Mouse (Mus musculus) retina, adult 2 months (tissue): Measurements from ENCODE around the gene Lyg2.

ENCODE experiments used
- DNase-seq: peaks from one replicate; pipeline ENCODE4 v3.0.0-alpha.2; 2012; ENCODE audit warnings: low read depth, low spot score

The Lyg2 gene

DNA sequence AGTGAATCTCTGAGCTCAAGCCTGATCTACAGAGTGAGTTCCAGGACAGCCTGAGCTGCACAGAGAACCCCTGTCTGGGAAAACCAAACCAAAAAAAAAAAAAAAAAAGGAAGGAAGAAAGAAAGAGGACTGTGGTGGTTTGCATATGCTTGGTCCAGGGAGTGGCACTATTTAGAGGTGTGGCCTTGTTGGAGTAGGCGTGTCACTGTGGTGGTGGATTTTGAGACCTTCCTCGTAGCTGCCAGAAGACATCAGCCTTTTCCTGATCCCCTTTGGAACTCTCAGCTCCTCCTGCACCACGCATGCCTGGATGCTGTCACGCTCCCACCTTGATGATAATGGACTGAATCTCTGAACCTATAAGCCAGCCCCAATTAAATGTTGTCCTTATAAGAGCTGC, 32.9 kb downstream of the Lyg2 start:
- no peak for DNase-seq

DNA sequence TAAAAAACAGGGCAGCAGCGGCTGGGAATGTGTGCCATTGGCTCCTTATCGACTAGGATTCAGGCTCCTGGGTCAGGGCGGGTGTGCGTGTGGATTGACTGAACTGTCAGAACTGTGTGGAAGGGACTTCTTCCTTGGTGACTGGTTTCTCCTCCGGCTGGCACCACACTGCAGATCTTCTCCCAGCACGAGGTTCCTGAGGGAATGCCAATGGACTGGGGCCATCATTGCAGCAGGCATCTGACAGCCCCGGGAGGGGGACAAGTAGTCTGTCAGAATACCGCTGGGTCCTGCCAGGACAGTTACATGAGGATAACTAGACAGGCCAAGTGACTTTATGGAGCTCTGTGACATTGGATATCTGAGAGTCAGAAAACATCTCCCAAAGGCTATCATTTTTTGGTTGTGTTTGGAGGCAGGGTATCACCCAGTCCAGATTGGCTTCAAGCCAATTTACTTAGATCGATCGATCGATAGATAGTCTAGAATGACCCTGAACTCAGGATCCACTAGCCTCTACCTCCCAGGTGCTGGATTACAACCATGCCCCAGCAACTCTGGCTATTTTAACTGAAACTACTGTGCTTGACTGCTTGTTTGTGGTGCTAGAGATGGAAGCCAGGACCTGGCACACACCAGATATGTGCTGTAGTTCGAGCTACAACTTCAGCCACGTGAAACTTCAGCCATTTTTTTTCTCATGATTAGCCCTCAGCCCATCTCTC, 38.4 kb downstream of the Lyg2 start:
- no peak for DNase-seq

DNA sequence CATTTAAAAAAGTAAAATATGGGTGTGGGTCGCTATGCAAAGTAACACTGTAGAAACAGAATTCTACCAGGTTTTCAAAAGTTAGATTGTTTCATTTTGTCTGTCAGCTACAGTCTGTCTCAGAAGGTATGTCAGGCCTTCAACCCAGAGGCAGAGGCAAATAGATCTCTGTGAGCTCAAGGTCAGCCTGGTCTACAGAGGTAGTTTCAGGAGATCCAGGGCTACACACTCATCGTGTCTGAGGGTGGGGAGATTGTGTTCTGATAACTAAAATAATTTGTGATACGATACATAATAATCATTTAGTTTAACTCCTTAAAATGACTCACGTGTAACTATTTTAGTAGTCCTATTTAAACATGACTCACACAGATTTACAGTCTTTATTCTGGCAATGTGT, 43.1 kb downstream of the Lyg2 start:
- no peak for DNase-seq

DNA sequence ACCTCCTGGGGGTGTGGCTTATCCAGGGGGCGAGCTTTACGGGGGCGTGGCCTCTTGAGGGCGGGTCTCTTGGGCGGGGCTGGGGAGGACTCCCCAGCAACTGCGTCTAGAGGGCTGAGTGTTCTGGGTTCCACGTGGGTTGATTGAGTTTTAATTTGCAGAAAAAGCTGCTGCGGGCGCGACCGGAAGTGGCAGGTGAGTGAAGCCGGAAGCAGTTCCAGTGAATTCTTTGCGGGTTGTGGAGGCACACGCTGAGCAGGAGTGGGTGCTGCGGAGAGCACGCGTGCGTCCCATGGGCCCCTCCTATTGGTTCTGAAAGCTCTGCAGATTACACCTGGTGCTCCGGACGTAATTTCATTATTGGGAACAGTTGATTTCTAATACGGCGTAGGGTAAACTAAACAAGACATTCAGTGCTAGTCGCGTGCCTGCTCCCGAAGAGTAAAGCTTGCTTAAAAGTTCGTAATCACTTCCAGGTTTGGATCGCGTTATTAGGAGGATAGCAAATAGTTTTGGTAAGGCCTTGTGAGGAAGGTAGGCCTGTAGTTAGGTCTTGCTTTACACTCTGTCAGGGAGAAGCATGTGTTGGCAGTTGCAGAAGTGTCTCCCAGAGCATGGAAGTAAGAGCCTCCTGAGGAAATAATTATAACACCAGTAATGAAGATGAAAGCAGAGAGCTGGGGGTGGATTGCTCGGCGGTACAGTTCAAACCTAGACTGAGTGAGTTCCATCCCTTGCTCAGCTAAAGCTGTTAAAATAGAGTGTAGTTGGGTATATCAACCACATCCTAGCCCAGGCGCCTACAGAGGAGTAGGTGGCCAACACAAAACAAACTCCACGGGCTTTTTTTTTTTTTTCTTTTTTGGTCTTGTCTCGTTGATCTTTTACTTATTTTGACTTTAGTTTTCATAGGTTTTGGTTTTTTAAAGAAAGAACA, 43.9 kb downstream of the Lyg2 start:
- peak; percentile 56 for DNase-seq

DNA sequence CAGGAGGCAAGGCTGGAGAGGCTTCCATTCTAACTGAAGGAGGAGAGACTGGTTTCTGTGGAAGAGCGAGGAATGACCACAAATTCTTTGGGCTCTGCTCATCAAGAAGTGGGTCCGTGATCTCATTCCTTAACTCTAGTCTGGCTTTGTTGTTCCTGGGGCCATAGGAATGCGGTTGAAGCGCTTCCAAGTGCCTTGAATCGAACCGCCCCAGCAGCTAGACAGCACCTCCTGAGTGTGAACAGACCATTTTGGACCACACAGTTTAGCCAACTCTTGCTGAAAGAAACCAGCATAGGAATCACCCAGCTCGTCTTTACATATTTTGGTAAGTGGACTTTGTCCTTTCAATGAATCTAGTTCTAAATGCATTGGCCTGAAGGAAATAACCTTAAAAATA, 44.6 kb downstream of the Lyg2 start, which contains the start of gene Lipt1:
Lipt1 (plus strand) TSS at position 35 of the 400 bp plus-strand sequence.
- DNase-seq: no peak

DNA sequence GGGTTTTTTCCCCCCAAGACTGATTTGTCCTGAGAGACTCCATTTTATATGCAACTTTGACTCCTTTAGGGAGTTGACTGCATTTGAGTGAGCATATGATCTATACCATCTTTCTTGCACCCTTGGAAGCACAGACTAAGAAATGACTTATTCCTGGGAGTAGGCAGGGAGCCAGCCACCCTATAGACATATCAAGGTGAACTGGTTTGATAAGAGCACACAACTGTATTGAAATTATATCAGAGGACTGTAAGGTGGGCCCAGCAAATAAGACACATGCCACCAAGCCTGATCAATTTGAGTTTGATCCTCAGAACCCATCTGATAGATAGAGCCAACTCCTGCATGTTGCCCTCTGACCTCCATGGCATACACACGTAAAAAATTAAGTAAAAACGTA, 46.9 kb downstream of the Lyg2 start:
- DNase-seq: no peak

DNA sequence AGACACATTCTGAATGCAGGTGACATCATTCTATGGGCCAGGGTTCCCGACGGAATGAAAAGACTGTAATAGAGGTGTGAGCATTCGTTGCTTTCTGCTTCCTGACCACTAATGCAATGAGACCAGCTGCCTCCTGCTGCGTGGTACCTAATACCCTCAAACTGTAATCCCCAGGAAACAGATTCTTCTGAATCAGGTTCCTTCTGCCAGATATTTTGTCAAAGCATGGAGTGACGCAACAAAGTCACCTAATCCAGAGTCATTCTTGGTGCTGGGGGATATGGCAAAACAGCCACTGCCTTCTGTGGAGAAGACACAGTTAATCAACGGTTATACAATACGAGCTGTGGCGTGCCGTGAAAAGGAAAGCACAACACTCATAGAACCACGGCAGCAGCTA, 47.7 kb downstream of the Lyg2 start:
- DNase-seq: no peak

DNA sequence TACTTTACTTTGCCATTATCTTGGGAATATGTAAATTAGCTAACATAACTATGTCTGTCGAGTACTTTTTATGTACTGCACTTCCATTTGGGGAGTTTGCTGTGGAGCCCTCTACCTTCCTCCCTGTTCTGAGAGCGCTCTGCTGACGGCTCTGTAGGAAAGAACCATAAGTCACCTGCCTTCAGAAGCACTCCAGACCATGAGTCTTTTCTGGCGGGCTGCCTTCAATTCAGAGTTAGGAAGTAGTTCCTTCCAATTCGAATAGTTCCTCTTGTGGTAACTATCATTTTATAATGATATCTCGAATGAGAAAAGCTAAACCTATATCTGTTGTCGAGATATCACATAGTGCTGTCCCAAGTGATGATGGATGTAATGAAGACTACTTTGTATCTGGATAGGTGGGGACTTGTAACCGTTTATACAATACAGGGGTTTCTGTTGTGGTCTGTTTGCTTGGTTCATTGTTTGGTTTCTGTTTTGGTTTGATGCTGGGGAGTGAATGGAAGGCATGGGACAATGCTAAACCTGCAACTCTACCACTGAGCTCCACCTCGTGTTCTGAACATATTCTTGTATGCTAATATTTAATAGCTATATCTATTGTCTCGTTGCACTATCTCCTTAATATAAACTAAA, 48.5 kb downstream of the Lyg2 start:
- no peak for DNase-seq

DNA sequence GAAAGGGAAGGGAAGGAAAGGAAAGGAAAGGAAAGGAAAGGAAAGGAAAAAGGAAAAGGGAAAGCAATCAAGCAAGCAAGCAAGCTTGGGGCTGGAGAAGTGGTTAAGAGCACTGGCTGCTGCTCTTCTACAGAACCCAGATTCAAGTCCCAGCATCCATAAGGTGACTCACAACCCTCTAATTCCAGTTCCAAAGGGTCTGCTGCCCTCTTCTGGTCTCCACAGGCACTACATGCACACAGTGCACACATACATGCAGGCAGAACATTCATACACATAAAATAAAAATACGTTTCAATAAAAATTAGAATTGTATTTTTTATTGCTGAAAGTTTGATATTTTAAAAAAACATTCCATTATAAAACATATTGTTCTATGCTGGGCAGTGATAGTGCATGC, 49.2 kb downstream of the Lyg2 start:
- no peak for DNase-seq

DNA sequence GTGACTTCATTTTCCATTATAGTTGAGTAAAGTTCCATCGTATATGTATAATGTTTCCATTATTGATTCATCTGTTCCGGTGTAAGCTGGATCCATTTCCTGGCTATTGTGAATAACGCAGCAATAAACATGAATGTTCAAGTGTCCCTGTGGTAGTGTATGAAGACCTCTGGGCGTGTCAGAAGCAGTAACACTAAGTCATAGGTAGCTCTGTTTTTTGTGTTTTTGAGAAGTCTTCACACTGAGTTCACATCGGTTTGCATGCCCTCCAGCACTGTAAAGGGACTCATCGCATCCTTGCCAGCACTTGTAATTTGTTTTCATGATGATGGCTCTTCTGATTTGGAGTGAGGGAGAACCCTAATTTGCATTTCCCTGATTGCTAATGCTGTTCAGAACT, 50.0 kb downstream of the Lyg2 start, which contains the start of gene Tsga10:
Tsga10 (minus strand) TSS at position 144 of the 400 bp plus-strand sequence.
- no peak for DNase-seq

DNA sequence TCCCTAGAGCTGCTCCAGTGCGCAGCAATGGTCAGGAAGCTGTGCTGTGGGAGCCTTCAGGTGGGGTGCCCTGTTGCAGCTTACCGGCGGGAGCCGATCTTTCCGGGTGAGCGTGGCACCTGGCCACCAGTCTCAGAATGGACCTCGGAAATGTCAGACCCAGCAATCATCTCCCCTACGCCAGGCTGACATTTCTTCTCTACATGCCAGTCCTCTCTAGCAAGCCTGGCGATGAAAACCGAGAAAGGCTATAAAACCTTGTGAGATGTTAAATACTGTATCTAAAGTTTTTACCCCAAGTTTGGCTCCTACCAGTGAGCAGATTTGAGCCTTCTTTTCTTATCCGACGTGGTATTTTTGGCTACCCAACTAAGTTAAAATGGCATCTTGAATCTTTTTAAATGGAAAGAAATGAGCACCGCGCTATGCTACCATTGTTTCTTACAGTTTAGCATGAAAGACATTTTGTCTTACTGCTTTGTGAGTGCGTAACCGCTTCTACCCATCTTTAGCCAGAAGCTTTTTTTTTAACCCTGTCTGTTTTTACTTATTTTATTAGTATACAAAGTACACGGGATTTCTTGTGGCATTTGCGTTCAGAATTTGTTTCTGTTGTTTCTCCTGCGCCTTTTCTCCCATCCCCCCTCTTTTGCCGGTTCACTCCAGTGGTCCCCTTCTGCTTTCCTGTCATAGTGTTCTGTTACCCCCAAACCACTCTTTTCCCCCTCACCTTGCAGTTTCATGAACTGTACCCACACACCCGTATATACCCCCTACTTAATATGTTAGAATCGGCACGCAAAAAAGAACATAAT, 50.7 kb downstream of the Lyg2 start:
- no peak for DNase-seq

DNA sequence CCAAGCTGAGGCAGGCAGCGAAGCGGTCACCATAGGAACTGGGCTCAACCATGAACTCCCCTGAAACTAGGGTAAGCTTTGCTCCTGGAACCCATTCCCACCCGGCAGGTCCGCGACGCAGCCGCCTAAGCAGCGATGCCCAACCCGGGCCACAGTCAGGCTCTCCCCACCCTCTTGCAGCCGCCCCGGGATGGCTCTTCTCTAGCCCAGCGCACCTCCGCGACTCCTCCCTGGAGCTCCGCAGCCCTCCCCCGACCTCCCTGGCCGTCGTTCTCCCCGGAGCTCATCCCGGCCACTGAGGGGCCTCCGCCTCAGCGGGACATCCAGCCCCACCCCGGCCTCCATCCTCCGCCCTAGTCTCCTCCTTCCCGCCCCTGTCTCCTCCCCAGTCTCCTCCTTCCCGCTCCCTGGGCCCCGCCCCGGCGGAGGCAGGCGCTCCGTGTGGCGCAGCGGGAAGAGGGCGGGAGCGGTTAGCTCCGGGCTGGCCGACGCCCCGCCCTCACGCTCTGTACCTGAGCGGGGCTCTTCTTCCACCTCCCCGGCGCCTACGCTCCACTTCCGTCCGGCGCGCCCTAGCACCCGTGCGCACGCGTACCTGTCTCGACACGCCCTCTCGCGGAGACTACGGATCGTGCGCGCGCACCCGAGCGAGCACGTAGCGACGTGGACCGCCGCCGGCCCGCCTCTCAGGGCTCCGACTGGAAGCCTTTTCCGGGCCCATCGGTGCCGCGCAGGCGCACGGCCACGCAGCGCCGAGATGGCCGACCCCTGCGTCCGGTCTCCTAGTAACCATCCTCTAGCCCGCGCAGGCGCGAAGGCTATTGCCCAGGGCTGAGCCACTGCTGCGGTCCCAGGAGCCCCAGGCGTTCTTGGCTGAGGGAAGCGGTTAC, 51.5 kb downstream of the Lyg2 start:
- DNase-seq: peak; percentile 97
